Mouse (Mus musculus) liver, embryonic 11.5 days (tissue): Measurements from ENCODE around the gene 4930412O13Rik. TPM values are rescaled to one million over a fixed set of nuclear protein-coding genes. Genes with fewer than 3 reads are reported as not detected.

ENCODE experiments used
- ATAC-seq: fragments of 200-750 bp; cut with Nextera tagmentation; replicated peaks from 2 replicates; pipeline ENCODE4 v1.8.0; 2017; ENCODE audit warnings: moderate number of reproducible peaks, mild to moderate bottlenecking, moderate TSS enrichment, moderate library complexity; ENCODE audit not compliant: low FRiP score
- DNase-seq: peaks from one replicate; pipeline ENCODE4 v3.0.0-alpha.2; 2017; ENCODE audit warnings: low spot score
- H3K27ac ChIP-seq: fragments of 300-500 bp; sonication (generic); 2 replicates; pipeline ENCODE4 v1.5.1; 2014; ENCODE audit warnings: mild to moderate bottlenecking, low read depth, low read length, control low read depth
- H3K27me3 ChIP-seq: fragments of 300-500 bp; sonication (generic); replicated peaks from 2 replicates; pipeline ENCODE4 v1.6.1; 2014; ENCODE audit warnings: low read length, mixed read lengths; ENCODE audit not compliant: control insufficient read depth, insufficient read depth
- H3K36me3 ChIP-seq: fragments of 300-500 bp; sonication (generic); 2 replicates; pipeline ENCODE4 v1.6.1; 2014; ENCODE audit warnings: mild to moderate bottlenecking, low read length, moderate library complexity, mixed read lengths; ENCODE audit not compliant: control insufficient read depth, insufficient read depth
- H3K4me1 ChIP-seq: fragments of 300-500 bp; sonication (generic); replicated peaks from 2 replicates; pipeline ENCODE4 v1.6.1; 2014; ENCODE audit warnings: low read length, mixed read lengths; ENCODE audit not compliant: control insufficient read depth, insufficient read depth
- H3K4me2 ChIP-seq: fragments of 300-500 bp; sonication (generic); 2 replicates; pipeline ENCODE4 v1.6.1; 2014; ENCODE audit warnings: mild to moderate bottlenecking, control low read depth, moderate library complexity
- H3K4me3 ChIP-seq: fragments of 300-500 bp; sonication (generic); 2 replicates; pipeline ENCODE4 v1.5.1; 2014; ENCODE audit warnings: low read depth, low read length, control low read depth
- H3K9ac ChIP-seq: fragments of 300-500 bp; sonication (generic); 2 replicates; pipeline ENCODE4 v1.6.1; 2014; ENCODE audit warnings: low read depth, low read length, control low read depth
- H3K9me3 ChIP-seq: fragments of 300-500 bp; sonication (generic); 2 replicates; pipeline ENCODE4 v1.6.1; 2016; ENCODE audit warnings: low read length, inconsistent platforms, mixed read lengths; ENCODE audit not compliant: control insufficient read depth
- WGBS: fragments of 180-500 bp; shearing (Covaris S2); extraction: QIAGEN DNeasy Blood & Tissue Kit; methylation state at CpG from one replicate; pipeline ENCODE4 v1.1.7; 2014; 5-methylcytosine and 5-hydroxymethylcytosine counted together
- polyA plus RNA-seq: library from polyadenylated mRNA; unstranded; fragments of >200 nt; fragmentation: Nextera tagmentation; extraction: Ambion mirVana; gene quantifications from 2 replicates; pipeline ENCODE4 v1.2.1, GENCODE M21; 2014

The 4930412O13Rik gene
- polyA plus RNA-seq, 1 experiment from 2014 or later: not detected

- Histone ChIP-seq H3K36me3 (no peaks in the 10 kb centered on the region), H3K9me3 (no peaks in the 10 kb centered on the region), H3K9ac (no peak overlapping the region), H3K27me3 (peaks cover 95% of the 10 kb centered on the region), H3K4me2 (peak overlapping the region; percentile 84), H3K27ac (no peak overlapping the region), H3K4me3 (peak overlapping the region; percentile 56), H3K4me1 (peaks cover 15% of the 10 kb centered on the region)
- ATAC-seq: no peak
- WGBS: 1% methylated on average over 19 of the region's 19 CpGs
- DNase-seq: no peak
Measured at GRCm38 (mm10) chr2:9877966-9878563, 3.0 kb upstream of the 4930412O13Rik start.

DNA sequence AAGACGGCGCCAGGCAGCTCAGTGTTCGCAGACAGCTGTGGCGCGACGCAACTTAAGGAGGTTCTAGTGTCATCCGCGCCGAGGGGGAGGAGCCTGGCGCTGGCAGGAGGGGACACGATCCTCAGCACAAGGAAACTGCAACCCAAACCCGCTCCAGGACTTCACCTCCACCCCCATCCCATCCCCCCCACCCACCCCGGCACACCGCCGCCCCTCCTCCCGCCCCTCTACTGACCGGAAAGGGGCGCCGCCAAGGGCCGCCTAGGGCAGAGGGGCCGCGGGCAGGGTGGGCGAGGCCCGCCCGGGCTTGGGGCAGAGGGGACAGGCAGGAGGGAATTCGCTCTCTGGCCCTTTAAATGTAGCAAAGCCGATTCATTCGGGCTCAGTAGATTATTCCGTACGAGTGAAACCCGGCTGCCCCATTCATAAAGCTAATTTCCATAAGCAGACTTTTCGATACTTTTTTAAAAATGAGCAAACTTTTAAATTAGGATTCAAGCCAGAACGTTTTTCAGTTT is 2.4 kb upstream of the 4930412O13Rik start:
- Histone ChIP-seq H3K9ac (no peak overlapping the region), H3K36me3 (no peaks in the 10 kb centered on the region), H3K4me2 (peak overlapping the region; percentile 84), H3K27ac (no peak overlapping the region), H3K4me1 (peaks cover 15% of the 10 kb centered on the region), H3K9me3 (no peaks in the 10 kb centered on the region), H3K4me3 (peak overlapping the region; percentile 56), H3K27me3 (peaks cover 98% of the 10 kb centered on the region)
- peak; percentile 26; the same call in 1 of the 2 replicates for ATAC-seq
- DNase-seq: no peak
- WGBS: under 1% methylated on average over 29 of the region's 33 CpGs

DNA sequence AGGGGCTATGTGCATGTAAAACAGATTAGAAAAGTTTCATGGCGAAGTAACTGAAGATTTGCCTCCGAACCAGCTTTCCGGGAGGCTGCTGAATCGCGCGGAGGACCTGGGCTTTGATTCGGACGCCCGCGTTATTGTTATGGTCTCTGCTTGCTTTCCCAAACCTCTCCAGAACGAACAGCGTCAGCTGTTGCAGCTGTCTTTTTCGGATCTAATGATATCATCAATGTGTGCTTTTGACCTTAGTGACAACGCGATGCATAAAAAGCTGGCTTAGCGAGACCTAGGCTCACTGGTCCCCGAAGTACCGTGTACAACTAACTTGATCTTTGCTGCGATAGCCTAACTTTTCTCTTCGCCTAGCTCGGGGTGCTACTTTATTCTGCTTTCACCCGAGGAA is 2.0 kb upstream of the 4930412O13Rik start:
- WGBS: under 1% methylated on average over 22 of the region's 22 CpGs
- no peak overlapping the region for H3K27ac ChIP-seq
- H3K4me1 ChIP-seq: peaks cover 15% of the 10 kb centered on the region
- no peaks in the 10 kb centered on the region for H3K36me3 ChIP-seq
- H3K9ac ChIP-seq: no peak overlapping the region
- H3K9me3 ChIP-seq: no peaks in the 10 kb centered on the region
- H3K4me2 ChIP-seq: peak overlapping the region; percentile 84
- H3K27me3 ChIP-seq: peaks cover 98% of the 10 kb centered on the region
- DNase-seq (no peak), ATAC-seq (no peak; the same call in 1 of the 2 replicates)
- H3K4me3 ChIP-seq: peak overlapping the region; percentile 56

GRCm38 (mm10) chr2:9879493-9879892 is 1.6 kb upstream of the 4930412O13Rik start:
- Histone ChIP-seq H3K4me1 (peaks cover 15% of the 10 kb centered on the region), H3K9me3 (no peaks in the 10 kb centered on the region), H3K4me2 (peak overlapping the region; percentile 84), H3K9ac (no peak overlapping the region), H3K36me3 (no peaks in the 10 kb centered on the region), H3K4me3 (peak overlapping the region; percentile 56), H3K27me3 (peaks cover 98% of the 10 kb centered on the region), H3K27ac (no peak overlapping the region)
- under 1% methylated on average over 21 of the region's 21 CpGs for WGBS
- ATAC-seq (peak; percentile 93), DNase-seq (peak; percentile 90)

- ATAC-seq (no peak), DNase-seq (no peak)
- Histone ChIP-seq H3K4me3 (peak overlapping the region; percentile 12; the same call in 1 of the 2 replicates), H3K9ac (no peak overlapping the region), H3K36me3 (no peaks in the 10 kb centered on the region), H3K27ac (no peak overlapping the region), H3K4me2 (peak overlapping the region; percentile 84), H3K4me1 (peaks cover 12% of the 10 kb centered on the region), H3K9me3 (no peaks in the 10 kb centered on the region), H3K27me3 (peaks cover 98% of the 10 kb centered on the region)
- 9% methylated on average over 11 of the region's 11 CpGs for WGBS
Measured at GRCm38 (mm10) chr2:9880271-9880670, 781 bp upstream of the 4930412O13Rik start.

DNA sequence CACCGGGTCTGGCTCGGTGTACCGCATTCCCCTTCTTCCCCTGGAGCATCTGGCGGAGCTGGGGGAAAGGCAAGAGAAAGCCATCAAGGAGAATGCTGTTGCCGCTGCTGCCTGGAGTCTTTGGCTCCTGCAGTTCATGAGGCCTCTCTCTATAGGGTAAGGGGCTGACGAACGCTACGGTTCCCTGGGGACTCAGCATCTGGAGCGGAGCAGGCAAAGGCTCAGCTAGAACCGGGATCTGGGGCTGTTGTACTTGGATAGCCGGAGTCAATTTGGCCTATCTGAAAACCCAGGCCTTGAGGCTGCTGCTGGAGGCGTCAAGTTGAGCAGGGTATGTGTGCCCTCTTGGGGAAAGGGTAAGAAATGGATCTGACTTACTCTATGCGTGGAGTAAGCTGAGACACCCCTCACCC is 565 bp downstream of the 4930412O13Rik start:
- 0 out of 2 replicates have a peak overlapping the region, but pooled peaks have one; percentile 25 for H3K9ac ChIP-seq
- H3K4me1 ChIP-seq: peaks cover 12% of the 10 kb centered on the region
- no peaks in the 10 kb centered on the region for H3K36me3 ChIP-seq
- ATAC-seq (no peak), DNase-seq (no peak)
- peaks cover 98% of the 10 kb centered on the region for H3K27me3 ChIP-seq
- WGBS: 4% methylated on average over 13 of the region's 13 CpGs
- no peak overlapping the region for H3K27ac ChIP-seq
- peak overlapping the region; percentile 84 for H3K4me2 ChIP-seq
- peak overlapping the region; percentile 40 for H3K4me3 ChIP-seq
- H3K9me3 ChIP-seq: no peaks in the 10 kb centered on the region

DNA sequence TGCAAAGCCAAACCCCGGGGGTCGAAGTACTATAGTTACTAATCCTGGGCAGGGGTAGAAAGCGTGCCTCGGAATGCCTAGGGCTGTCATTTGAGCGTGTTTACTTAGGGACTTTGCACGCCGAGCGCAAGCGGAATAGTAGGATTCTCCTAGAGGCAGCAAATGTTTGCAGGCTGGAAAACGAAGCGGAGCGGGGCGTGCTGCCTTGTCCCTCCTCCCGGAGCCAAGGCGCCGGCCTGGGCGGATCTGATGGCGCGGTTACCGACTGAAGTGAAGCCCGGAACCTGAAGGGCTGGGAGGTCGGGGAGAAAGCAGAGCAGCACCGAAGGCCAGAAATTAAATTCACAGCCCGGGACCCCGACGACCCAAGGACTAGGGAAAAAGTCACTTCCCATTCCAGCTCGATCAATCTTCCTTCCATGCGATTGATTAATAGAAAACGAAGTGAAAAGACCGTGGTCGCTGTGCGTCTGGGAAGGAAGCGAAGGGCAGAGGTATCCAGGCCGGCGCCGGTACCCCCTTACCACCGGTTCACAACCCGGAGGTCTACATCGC is 1.4 kb downstream of the 4930412O13Rik start:
- ATAC-seq (no peak), DNase-seq (no peak)
- H3K4me2 ChIP-seq: peak overlapping the region; percentile 84
- H3K9ac ChIP-seq: no peak overlapping the region
- peaks cover 12% of the 10 kb centered on the region for H3K4me1 ChIP-seq
- H3K36me3 ChIP-seq: no peaks in the 10 kb centered on the region
- H3K4me3 ChIP-seq: peak overlapping the region; percentile 35
- no peaks in the 10 kb centered on the region for H3K9me3 ChIP-seq
- 2% methylated on average over 39 of the region's 39 CpGs for WGBS
- peaks cover 98% of the 10 kb centered on the region for H3K27me3 ChIP-seq
- no peak overlapping the region for H3K27ac ChIP-seq

DNA sequence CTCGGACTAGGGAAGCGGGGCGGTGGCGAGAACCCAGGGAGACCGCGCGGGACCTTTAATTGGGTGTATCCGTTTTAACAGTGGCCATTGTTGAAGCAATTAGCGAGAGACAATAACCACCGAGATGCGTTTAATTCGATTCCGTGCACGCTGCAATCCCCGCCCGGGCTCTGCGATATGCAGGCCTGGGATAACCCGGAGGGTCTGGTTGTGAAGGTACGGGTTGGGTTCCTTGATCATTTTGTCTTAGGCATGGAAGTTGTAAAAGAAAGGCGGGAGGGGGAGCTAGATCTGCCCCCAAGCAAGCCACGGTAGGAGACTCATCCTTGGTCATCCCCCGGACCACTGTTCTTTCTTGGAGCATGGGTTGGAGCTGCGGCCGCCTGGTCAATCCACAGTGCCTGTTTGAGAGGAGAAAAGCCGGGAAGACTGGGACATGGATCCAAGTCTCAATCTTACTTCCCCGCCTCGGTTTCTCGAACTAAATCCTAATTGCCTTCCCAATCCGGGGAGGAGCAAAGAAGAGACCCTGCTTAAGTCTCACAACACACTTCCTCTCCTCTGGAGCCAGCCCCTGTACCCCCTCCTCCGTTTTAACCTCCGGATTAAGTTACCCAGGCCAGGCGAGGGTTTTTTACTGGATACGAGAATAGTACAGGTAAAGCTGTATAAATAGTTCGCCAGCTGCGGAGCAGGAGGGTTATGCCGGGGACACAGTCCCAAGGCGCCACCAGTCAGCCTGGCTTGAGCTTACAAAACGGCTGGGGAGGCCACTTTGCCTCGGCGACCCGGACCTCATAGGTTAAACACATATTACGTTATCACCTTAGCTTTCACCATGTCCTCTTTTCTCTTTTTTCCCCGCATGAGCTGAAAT is 2.1 kb downstream of the 4930412O13Rik start:
- H3K9ac ChIP-seq: no peak overlapping the region
- ATAC-seq: no peak
- WGBS: under 1% methylated on average over 43 of the region's 43 CpGs

More for the DNA sequence above, 2.1 kb downstream of the 4930412O13Rik start:
- Histone ChIP-seq H3K27me3 (peaks cover 98% of the 10 kb centered on the region), H3K4me3 (peak overlapping the region; percentile 35), H3K27ac (no peak overlapping the region), H3K4me2 (peak overlapping the region; percentile 84), H3K4me1 (peaks cover 12% of the 10 kb centered on the region; the same call in 1 of the 2 replicates), H3K36me3 (no peaks in the 10 kb centered on the region), H3K9me3 (no peaks in the 10 kb centered on the region)
- no peak for DNase-seq
